Mouse (Mus musculus) B cell, adult 2 months (primary cell): ENCODE data around the gene Dlk2.

Experiments used
- DNase-seq, 2 experiments: peaks; one replicate each; pipeline ENCODE4 v3.0.0; 2022

The Dlk2 gene

DNA sequence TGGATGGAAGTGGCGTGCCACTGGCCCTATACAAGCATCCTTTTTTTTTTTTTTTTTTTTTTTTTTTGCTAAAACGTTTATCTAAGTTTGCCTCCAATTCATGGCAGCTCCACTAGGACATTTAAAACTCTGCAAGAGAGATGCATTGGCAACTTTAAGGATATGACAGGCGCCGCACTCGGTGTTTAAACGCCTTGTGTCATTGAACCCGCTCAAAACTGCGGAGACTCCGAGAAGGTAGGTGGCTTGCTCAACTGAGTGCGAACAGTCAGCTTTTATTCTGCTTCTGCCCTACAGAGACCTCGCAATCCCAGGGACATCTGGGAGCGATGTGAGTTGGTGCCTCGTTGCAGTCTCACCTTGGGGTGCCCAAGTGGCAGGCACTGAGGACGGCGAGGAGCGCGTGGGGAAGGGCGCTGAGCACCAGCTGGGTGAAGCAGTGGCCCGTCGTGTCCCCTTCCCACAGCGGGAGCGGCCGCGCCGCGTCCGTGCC is 30.2 kb downstream of the Dlk2 start:
- DNase-seq: no peak

DNA sequence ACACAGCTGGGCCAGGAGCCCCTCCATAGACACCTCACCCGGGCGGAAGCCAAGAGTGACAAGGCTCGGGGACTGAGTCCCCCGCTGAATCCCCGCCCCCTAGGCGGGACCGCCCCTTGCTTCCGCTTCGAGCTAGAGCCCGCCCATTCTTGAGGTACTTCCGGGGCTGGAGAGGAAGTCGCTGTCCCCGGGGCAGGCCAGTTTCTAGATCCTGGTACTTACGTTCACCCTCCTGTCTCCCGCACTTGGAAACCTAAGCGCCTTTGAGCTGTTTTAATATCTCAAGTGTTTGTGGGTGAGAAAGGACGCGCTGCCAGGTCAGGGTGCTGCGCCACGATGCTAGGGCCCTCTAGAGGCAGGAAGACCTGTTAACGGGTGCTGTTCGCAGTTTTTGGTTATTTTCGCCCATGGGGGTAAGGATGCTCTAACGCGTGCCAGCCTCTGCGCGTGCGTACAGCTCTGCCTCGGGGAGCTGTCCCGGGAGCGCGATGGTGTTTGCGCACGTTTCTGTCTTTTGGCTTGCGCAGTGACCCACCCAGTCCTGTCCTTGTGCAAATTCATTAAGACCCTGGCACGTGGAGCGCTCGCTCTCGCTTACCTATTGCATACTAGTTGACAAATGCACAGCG is 30.8 kb downstream of the Dlk2 start, which contains the start of gene Abcc10:
Abcc10 (minus strand) TSS at position 447 of the 629 bp plus-strand sequence.
- peak; percentile 99 for DNase-seq

DNA sequence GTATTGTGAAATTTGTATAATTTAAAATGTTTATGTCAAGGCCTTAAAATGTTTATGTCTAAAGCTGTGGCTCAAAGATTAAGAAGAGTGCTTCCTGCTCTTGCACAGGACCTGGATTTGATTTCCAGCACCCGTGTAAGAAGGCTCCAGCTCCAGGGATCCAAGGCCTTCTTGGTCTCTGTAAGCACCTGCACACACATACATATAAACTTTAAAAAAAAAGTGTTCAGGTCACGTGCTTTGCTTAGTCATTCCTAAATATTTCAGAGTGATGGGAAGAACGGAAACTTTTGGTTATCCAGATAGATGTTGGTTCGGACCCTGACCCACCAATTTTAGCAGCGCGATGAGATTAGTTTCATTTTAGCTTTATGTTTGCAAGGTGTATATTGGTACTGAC is 31.5 kb downstream of the Dlk2 start:
- no peak for DNase-seq

DNA sequence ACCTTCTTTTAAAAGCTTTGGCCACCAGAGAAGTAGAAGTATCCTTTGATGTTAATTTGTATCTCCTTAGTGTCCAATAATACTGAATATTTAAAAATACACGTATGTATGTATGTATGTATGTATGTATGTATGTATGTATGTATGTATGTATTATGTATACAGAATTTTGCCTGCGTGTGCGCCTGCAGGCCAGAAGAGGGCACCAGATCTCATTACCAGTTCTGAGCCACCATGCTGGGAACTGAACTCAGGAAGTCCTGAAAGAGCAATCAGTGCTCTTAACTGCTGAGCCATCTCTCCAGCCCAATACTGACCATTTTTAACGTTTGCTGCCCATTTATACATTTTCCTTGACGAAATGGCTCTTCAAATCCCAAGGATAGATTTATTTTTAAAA is 39.3 kb downstream of the Dlk2 start:
- DNase-seq: peak; percentile 52 to 59

DNA sequence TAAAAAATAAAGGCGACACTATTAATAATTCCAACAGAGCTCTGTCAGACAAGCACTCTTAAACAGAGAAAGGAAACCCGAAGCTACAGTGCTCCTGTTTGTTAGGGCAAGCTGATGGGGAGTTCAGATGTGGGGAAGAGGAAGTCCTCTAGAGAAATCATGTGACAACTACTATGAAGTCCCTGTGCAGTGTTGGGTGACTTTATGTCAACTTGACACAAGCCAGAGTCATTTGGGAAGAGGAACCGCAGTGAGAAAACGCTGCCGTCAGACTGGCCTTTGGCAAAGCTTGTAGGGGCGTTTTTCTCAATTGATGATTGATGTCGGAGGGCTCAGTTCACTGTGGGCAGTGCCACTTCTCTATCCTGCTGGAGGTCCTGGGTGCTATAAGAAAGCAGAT is 44.0 kb downstream of the Dlk2 start:
- peak; percentile 45 to 58 for DNase-seq

- DNase-seq: no peak
Measured at GRCm38 (mm10) chr17:46351026-46351700, 53.9 kb downstream of the Dlk2 start.
